Mouse (Mus musculus): Measurements from ENCODE around the gene Wfdc12.

Gene Wfdc12

DNA sequence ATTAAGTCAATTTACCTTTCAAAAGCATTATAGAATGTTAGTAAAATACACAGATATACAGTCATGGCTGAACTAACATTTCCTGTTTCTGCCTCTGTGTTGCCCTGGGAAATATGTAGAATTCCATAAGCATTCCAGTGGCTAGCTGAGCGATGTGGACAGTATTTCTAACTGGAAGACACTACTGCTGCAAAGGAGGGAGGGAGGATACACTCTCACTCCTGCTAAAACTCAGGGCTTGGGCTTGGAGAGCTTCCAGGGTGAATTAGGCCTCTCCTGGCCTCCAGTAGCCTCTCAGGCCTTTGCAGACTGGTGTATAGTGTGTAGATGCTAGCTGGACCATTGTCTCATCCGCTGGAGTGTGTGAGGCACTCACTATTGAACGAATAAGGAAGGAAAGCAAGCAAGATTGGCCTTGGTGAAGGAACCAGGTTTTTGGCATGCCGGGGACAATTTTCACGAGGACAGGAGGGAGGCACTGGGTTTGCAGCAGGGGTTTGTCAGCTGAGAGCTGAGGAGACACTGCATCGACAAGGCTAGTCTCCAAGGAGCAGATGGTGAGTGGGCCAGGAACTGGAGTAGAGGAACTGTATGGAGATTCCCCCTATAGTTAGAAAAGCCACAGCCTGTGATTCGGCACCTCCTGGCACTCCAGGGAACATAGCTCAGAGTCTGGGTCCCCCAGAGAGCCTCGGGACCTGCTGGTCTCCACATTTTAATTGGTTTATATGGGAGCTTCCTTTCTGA is 15.6 kb downstream of the Wfdc12 start:
- no peak for DNase-seq

DNA sequence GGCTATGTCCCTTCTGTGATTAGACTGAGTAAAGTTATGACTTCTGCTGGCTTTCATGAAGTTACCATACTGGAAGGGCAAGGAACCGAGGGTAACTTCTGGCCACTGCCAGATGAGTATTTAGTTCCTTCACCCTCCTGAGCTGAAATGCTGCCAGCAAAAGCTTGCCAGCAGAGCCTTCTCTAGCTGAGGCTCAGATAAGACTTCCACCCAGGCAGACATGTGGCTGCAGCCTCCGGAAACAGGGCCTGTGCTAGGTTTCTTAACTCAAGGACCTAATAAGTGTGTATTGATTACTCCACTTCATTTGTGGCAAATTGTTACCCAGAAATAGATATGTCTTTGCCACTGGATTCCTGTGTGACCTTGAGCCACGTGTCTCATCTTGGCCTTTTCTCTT is 17.0 kb downstream of the Wfdc12 start:
- DNase-seq: no peak

DNA sequence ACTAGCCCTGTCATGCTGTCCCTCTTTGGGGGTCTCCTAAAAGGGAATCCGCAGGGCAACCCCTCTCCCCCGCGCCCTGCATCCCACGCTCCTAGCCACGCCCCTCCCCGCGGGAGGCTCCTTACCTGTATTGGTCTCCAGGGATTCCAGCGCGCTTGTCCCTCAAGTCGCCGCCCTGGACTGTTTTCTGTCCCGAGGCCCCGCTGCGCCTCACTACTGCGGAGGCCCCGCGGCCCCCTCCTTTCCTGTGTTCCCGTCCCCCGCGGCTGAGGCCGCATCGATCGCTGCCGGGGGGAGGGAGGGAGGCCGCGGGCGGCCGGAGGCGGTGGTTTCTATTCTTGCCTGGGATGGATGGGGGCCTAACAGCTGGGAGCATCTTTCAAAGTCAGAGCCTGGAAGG is 19.5 kb downstream of the Wfdc12 start, which contains the start of gene Kcns1:
Gene Kcns1, minus strand, starts transcription at position 212 of the 400 bp plus-strand sequence.
- no peak for DNase-seq

DNA sequence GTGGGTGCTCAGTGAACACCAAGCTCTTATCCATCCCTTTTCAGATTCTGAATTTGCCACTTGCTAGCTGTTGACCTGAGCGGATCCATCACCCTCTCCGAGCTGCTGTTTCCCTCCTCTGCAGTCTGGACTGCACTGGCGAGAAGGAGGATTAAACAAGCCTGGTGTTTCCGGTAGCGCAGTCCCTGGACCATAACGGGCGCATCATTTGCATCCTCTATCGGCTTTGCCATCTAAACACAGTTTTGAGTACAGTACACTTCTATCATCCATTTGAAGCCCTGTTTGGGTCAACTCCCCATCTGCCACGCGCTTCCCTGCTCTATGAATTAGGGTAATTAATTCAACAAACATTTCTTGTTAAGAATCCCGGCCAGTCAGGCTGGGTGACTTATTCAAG is 20.1 kb downstream of the Wfdc12 start:
- no peak for DNase-seq

DNA sequence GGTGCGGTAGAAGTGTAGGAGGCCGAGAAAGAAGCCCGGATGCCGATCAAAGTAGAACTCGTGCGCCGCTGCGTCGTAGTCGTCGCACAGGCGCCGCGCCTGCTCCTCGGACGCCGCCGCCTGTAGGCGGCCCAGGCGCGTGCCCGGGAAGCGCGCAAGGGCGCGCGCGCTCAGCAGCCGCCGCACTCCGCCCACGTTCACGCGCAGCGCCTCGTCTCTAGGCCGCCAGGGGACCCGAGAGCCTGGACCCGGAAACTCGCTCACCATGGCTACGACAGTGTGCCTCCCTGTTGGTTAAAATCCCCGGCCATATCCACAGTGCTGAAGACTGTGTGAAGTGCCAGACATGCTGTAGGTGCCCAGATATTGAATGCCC is 21.8 kb downstream of the Wfdc12 start:
- no peak for DNase-seq

DNA sequence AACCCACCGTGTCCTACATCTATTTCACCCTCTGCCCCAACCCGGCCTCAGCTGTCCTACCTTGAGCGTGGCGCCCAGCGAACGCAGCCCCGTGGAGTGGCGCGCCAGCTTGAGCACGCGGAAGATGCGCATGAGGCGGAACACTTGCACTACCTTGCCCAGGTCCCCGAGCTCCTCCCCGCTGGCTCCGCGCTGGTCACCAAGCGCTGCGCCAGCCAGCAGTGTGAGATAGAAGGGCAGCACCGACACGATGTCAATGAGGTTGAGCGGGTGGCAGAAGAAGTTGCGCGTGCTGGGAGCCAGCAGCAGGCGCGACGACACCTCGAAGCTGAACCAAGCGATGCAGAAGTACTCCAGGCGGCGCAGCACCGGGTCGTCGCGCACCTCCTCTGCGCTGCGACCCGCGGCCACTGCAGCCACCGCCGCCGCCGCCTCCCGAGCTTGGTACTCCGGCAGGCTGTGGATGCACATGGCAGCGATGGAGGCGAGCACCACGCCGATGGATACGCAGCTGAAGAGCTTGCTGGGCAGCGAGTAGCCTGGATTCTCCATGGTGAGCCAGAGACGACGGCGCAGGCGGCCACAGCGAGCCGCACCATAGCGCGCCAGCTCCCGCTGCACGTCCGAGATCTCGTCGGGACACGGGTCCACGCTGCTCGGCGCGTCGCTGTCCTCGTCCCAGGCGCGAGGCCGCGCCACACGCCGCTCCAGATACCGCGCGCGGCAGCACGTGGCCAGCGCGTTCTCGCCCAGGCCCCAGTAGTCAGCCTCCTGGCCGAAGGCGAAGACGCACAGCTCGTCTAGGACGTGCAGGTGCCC is 22.4 kb downstream of the Wfdc12 start:
- no peak for DNase-seq

DNA sequence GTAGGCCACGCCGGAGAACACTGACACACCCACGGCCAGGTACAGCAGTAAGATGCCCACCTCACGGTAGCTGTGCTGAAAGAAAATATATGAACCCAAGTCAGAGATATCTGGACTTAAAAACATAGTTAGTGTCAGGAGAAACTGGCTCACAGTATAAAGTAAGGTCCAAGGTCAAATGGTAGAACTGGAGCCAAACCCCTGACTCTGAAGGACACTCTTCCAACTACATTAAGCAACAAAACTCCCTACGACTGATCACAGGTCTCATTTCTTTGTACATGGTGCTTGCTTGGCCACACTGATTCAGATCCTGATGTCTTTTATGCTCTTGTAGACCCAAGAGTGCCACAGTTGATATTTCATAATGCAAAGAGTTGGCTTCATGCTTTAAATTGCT is 25.5 kb downstream of the Wfdc12 start:
- DNase-seq: no peak

DNA sequence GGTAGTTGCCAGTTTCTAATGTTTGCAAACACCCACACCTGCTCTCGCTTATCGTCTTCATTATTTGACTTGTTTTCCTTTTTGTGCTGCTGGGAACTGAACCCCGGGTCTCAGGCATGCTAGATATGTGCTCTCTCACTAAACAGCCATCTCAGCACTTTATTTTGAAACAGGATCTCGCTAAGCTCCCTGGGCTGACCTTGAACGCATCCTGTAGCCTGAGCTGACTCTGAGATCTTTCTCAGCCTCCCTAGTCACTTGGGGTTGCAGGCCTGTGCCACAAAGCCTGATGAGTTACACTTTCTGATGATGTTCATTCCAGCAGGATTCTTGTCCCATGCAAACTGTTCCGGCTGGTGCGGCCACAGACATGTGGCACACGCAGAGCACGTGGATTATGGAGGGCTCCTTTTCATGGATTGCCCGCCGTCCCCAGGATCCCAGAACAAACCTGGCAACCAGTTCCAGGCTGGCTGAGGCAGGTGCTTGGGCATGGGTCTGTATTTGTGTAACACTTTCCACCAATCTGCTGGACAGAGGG is 28.8 kb downstream of the Wfdc12 start:
- DNase-seq: no peak

DNA sequence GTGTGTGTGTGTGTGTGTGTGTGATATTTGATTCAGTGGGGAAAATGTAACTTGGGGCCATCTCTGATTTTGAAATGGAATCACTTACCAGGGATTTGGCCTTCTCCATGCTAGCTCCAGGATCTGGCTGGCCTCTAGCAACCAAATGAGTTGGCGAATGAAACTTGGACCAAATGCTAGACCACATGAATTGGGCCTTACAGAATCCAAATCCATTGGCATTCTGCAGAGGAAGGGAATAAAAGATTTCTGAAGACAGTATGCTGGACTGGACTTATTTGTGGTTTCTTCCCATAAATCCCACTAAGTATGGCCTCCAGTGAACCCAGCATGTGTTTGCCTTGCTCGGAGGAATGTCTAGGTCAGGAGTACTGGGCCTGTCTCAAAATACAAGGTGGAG is 31.6 kb downstream of the Wfdc12 start:
- no peak for DNase-seq

DNA sequence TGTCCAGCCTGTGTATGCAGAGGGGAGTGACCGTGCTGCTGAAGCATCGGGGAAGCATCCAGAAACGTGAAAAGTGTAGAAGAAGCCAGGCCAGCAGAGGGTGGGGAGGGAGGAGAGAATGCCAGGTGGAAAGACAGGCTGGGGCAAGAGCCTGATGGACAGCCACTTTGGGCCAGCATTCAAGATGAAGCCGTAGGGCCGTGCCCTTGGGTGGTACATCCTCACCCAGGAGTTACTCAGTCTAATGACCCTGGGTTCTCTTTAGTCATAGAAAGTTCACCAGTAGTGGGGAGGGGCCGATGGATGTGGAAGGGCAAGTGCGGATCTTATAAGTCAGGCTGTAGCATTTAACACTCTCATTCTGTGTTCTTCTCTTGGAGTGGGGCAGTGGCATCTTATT is 34.2 kb downstream of the Wfdc12 start:
- no peak for DNase-seq

GRCm38 (mm10) chr2:164154007-164154406 is 36.4 kb downstream of the Wfdc12 start:
- no peak for DNase-seq

DNA sequence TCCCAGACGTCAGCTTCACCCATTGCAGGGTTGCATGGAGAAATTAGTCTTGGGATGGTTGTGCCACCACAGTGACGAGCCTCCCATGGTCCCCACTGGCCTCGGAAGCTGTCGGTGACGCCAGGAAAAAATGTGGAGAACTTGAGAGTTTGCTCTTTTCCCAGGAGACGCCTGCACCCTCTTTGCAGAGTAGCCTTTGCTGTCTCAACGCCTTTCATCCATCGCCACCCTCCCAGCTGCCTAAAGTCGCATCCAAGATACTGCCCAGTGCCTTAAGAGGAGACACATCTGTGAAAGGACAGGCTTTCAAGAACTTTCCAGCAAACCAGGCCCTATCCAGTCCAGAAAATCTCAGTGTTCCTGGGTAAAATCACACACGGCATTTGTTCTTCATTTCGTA is 38.1 kb downstream of the Wfdc12 start:
- no peak for DNase-seq

DNA sequence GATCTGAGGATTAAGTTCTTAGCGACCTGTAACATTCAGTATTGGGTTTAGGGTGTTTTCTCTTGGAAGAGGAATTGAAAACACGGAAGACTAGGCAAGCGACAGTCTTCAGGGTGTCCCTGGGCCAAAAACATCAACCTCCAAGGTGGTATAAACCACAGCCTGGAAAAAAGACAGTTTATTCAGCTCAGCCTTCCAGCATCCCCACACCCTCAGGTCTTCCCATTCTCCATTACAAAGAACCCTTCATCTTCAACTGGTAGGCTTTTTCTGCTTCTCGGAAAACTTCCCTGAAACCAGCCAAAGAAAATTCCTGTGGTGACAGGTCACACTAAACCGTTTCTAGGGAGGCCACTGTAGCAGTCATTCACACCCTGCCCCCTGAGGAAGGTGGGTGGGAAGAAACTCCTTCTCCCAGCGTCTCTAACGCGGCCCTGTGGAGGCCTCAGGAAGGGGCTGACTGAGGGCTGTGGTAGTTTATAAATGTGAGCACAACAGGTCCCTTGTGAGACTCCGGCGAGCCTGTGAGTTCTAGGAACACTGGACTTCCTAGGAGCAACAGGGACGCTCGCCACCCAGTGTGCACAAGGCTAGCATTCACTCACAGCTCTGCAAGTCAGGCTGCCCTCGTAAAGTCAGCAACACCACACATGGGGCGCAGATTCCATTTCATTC is 40.2 kb downstream of the Wfdc12 start:
- DNase-seq: no peak

- DNase-seq: no peak
Observed at GRCm38 (mm10) chr2:164146556-164146955, 43.9 kb downstream of the Wfdc12 start.

- DNase-seq: peak; percentile 43
Observed at GRCm38 (mm10) chr2:164144541-164144940, 45.9 kb downstream of the Wfdc12 start.

- peak; percentile 43 for DNase-seq
Observed at GRCm38 (mm10) chr2:164144025-164144424, 46.4 kb downstream of the Wfdc12 start.

DNA sequence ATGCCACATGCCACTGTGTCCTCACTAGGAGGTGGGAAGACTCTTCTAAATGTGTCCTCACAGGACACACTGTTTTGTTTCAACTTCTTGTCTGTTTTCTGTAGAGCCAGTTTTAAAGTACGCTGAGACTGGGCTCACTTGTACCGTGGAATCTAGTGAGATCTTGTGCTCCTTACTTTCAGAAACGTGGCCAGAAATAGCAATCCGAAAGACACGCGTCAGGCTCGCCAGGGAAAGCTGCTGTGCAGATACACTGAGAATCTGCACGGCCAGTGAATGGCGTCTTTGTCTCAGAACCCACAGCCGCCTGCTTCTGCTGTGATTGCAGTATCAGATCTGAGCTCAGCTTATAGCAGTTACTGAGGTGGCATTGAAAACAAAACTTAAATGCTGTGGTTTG is 48.4 kb downstream of the Wfdc12 start:
- no peak for DNase-seq
